Comparison of ENCODE assay signal across 8 mouse cellular contexts in genomic region chr1:39534831-39535230, GRCm38 (mm10). TPM values are rescaled to one million over a fixed set of nuclear protein-coding genes. Genes with fewer than 3 reads are reported as not detected.
DNase-seq lines count a peak whose midpoint lies in the region; ATAC-seq and TF ChIP-seq lines count a peak whose summit lies in the region.

Cnot11 (plus strand) TSS chr1:39534992.

- no peak for ATAC-seq in intestine, postnatal 0 days
- no peak for ATAC-seq in megakaryocyte-erythroid progenitor cell, adult 5-6 weeks (replicated peaks; ENCODE audit: low FRiP score, low TSS enrichment, poor library complexity, severe bottlenecking)

- H3K9ac ChIP-seq in intestine, postnatal 0 days (ENCODE audit: low read depth, low read length): peak within 1 kb of the TSS; percentile 84

- H3K4me1 ChIP-seq in intestine, postnatal 0 days (replicated peaks; ENCODE audit: control insufficient read depth, insufficient read depth, low read length): peaks cover 3% of the 10 kb centered on the region; the same call in 1 of the 2 replicates

- no peak for DNase-seq in layer of hippocampus, adult 8-10 months (ENCODE audit: low spot score in 2 of 2)
- DNase-seq in layer of hippocampus, adult 11-12 months (ENCODE audit: low spot score): no peak
- no peak for DNase-seq in adrenal gland, postnatal 4 days (ENCODE audit: low spot score in 2 of 2)
- no peak for DNase-seq in gonadal fat pad, adult 2 months (ENCODE audit: low read depth)
- no peak for DNase-seq in cerebellum, adult 8-10 months
- no peak for DNase-seq in frontal cortex, postnatal 25 days (ENCODE audit: low spot score in 2 of 2)

- no peaks in the 10 kb centered on the region for H3K27me3 ChIP-seq in intestine, postnatal 0 days (replicated peaks; ENCODE audit: control insufficient read depth, insufficient read depth, low read length)

- peak within 1 kb of the TSS; percentile 97 for H3K4me3 ChIP-seq in intestine, postnatal 0 days (ENCODE audit: low read depth, low read length)

- H3K9me3 ChIP-seq in intestine, postnatal 0 days (ENCODE audit: control insufficient read depth): no peaks in the 10 kb centered on the region

- TF ChIP-seq CTCF in intestine, postnatal 0 days (IDR thresholded peaks at IDR 0.05; ENCODE audit: low read depth): no peak

- WGBS in intestine, postnatal 0 days: 30% methylated on average over 13 of the region's 13 CpGs

- peak within 1 kb of the TSS; percentile 94 for H3K27ac ChIP-seq in intestine, postnatal 0 days (ENCODE audit: low read depth, low read length)

- H3K4me2 ChIP-seq in intestine, postnatal 0 days (replicated peaks; ENCODE audit: low read depth): peak within 1 kb of the TSS; percentile 97

- H3K36me3 ChIP-seq in intestine, postnatal 0 days (ENCODE audit: control insufficient read depth, insufficient read depth): peaks cover 23% of the 10 kb centered on the region

RNA-seq across cellular contexts. Expression of gene Cnot11, which starts in this region (rescaled TPM):
- total RNA-seq in layer of hippocampus, adult 8-10 months (2022): 10 to 100 TPM; 22.0 to 24.5 (median 22.9) TPM
- 10 to 100 TPM; 26.3 to 28.7 TPM for total RNA-seq in adrenal gland, postnatal 4 days (2021)
- 14.1 and 18.8 TPM in 2 replicates for polyA plus RNA-seq in gonadal fat pad, adult 2 months (2012; rRNA removed)
- 13.5 and 14.7 TPM in 2 replicates for polyA plus RNA-seq in intestine, postnatal 0 days (2015; fragmentation: Nextera tagmentation; extraction: Ambion mirVana)
- total RNA-seq in megakaryocyte-erythroid progenitor cell, adult 5-6 weeks (2014; fragmentation: Nextera tagmentation): 25.9 and 27.2 TPM in 2 replicates
- total RNA-seq in megakaryocyte-erythroid progenitor cell, adult 5-6 weeks (2017): 25.1 and 28.9 TPM in 2 replicates
